Mouse (Mus musculus) gastrocnemius, postnatal 10 days (tissue): ENCODE results near the gene Wdr38. TPM values are rescaled to one million over a fixed set of nuclear protein-coding genes. Genes with fewer than 3 reads are reported as not detected.
"Not testable (repeated sequence)": the region's sequence is repeated elsewhere in the genome, so short reads cannot be mapped to it uniquely, and the experiment has no call there.

Source experiments
- DNase-seq: peaks from one replicate; pipeline ENCODE4 v3.0.0; 2021; ENCODE audit warnings: mixed read lengths
- total RNA-seq, 2 experiments: library from RNA; stranded (reverse); gene quantifications; 2 replicates each; pipeline ENCODE4 v1.2.3; 2021

The Wdr38 gene
- total RNA-seq, 2 experiments from 2014 or later: 0.09 to 0.18 TPM

DNA sequence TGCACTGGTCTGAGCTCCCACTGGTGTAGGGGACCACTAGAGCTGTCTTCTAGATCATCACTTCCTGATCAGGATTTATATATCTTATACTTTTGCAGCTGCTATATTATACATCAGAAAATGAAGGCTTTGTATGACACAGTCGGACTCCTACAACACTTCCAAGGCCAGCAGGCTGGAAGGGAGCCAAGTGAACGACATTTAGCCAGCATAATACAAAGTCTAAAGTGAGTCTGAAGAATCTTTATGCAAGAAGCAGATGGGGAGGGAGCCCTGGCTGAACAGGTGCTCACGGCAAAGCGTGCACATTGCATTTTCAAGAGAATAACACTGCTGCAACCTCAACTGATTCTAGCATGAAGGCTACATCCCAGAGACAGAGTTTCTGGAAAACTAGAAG, 4.8 kb upstream of the Wdr38 start:
- DNase-seq: no peak

- no peak for DNase-seq
These were observed 2.1 kb downstream of the Wdr38 start for GRCm38 (mm10) chr2:38999381-38999780.

- DNase-seq: no peak
These were observed 2.8 kb downstream of the Wdr38 start for GRCm38 (mm10) chr2:38999910-39000586.

DNA sequence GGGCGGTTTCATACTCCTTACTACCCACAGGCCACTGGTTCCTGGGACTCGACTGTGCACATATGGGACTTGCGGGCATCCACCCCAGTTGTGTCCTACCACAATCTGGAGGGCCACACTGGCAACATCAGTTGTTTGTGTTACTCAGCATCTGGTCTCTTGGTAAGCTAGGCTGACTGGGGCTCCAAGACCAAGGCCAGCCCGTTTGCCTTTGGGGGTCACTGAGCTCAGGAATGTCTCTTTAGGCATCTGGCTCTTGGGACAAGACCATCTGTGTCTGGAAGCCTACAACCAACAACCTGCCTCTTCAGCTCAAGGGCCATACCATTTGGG, 3.3 kb downstream of the Wdr38 start:
- DNase-seq: no peak

- DNase-seq: no peak
These were observed 4.6 kb downstream of the Wdr38 start for GRCm38 (mm10) chr2:39001866-39002265.

DNA sequence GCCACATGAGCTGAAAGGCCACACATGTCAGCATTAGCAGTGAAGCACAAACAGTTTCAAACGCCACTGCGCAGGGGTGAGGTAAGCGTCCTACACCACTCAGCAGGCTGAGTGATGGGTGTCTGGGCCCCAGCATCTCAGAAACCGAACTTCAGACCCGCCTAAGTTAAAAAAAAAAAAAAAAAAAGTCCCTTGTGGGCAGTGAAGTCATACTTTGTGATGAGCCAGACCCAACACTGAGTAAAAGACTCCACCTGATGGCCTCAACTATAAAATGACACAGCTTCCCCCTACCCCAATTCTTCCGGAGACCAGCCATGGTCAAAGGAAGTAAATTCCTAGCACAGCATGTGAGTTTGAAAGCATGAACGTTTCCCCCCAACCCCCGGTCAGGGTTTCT, 5.8 kb downstream of the Wdr38 start:
- no peak for DNase-seq

- no peak for DNase-seq
These were observed 6.2 kb downstream of the Wdr38 start for GRCm38 (mm10) chr2:39003512-39003911.

GRCm38 (mm10) chr2:39004372-39004771, 7.1 kb downstream of the Wdr38 start:
- DNase-seq: peak; percentile 24

DNA sequence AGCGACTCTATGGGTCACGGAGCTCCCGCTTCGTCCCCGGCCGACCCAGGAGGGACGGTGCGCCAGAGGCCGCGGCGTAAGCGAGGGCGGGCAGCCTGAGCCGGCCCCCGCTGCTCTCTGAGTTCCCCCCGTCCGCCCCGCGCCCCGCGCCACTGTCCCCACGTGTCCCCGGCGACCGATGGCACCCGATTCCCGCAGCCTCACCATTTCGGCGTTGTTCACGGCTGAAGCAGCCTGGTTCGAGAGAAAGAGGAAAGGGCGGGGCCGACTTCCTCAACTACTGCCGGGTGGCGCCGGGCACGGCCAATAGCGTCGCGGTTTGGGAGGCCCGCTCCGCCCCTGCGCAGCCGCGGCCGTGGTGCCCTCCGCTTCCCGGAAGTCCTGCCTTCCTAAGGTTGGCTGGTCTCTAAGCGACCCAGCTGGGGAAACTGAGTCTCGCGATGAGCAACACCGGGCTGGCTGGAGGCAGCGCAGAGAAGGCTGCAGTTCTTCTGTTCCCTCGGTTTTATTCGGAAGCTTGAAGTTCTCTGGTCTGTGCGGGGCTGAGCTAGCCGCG, 7.7 kb downstream of the Wdr38 start, which contains the start of gene Arpc5l:
Gene Arpc5l (plus strand): TSS at position 469 of the 556 bp plus-strand sequence.
- peak; percentile 91 for DNase-seq

DNA sequence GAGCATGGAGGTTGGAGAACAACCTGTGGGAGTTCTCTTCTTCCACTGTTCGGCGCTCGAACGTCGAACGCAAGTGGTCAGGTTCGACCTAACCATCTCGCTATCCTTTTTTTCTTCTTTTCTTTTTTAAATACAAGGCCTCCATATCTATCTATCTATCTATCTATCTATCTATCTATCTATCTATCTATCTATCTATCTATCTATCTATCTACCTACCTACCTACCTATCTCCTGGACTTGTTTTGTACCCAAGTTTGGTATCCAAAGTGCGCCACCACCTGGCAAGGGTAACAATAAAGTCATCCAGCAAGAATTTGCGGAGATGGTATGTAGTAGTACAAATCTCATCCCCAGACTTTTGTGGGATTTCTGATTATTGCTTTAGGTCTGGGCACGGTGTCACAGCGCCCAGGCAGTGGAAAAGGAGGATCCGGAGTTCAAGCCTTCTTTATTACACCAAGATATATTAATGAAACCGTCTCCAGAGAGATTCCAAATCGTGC, 8.4 kb downstream of the Wdr38 start, which contains the start of gene Rpl35:
Gene Rpl35 (minus strand): TSS at position 51 of the 506 bp plus-strand sequence.
- DNase-seq: no peak

DNA sequence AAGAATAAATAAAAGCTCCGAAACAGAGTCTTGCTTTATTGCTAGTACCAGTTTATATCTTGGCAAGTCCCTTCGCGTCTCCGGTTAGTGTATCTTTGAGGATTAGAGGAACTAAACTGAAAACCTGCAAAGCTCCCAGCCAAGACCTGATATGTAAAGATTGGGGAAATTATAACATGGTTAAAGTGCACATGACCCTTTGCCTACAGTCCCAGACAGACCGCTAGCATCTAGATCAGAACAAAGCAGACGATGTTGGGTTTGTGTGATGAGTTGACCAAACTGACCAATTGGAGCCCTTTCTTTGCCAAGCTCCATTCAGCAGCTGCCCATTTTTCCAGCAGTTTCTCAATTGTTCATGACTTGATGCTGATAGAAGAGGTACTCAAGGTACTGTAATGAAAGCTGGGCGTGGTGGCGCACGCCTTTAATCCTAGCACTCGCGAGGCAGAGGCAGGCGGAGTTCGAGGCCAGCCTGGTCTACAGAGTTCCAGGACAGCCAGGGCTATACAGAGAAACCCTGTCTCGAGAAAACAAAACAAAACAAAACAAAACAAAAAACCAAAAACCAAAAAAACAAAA, 9.0 kb downstream of the Wdr38 start:
- no peak for DNase-seq

DNA sequence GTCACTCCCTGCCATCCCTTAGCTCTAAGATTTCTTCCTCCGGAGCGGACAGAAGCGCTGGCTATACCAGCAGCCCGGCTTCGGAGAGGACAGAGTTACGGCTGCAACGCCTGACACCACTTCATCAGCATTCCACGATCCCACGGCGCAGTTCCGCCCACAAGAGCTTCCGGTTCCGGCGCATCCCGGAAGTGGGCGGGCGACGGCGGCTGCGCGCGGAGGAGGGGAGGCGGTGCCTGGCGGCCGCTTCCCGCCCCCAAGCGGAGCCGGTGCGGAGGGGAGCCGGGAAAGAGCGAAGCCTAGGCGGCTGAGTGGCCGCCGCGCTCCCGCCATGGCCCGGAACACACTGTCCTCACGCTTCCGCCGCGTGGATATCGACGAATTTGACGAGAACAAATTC, 10.6 kb downstream of the Wdr38 start:
- DNase-seq: peak; percentile 95

DNA sequence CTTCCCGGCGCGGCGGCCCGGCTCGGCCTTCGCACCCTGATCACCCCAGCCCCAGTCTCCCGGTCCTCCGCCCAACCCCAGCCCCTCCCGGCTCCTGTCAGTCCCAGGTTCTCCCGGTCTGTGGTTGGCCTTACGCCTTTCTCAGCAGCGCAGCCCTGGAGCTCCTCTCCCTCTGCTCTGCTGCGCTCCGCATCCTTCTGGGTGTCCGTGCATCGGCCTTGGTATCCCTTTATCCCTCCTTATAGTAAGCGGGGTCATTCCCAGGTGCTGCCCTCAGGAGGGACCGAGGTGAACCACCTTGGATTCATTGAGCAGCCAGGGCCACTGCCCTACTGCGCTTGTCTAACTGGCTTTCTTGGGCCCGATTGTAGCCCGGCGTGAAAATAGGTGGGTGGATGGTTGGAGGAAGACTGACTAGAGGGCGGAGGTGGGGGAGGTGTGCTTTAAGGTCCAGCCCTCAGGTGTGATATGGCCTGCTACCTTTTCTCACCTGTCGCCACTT, 11.1 kb downstream of the Wdr38 start:
- no peak for DNase-seq

DNA sequence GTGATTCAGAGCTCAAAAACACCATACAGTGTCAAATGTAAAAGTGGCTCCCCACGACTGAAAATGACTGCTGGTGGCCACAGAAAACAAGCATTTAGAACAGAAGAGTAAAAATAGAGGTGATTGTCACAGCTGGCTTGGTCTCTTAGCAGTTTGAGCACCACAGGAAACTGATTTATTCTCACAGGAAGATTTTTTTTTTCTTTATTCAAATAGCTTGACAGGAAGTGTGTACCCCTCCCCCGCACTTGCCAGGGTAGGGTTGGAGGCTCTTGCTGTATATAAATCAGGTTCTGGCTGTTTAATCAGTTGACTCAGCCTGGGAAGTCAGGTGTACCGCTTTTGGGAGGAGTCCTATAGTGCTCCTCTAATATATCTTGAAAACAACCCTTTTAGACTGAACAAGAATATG, 11.7 kb downstream of the Wdr38 start:
- no peak for DNase-seq

- DNase-seq: not testable (repeated sequence)
These were observed 12.9 kb downstream of the Wdr38 start for GRCm38 (mm10) chr2:39010144-39010543.

DNA sequence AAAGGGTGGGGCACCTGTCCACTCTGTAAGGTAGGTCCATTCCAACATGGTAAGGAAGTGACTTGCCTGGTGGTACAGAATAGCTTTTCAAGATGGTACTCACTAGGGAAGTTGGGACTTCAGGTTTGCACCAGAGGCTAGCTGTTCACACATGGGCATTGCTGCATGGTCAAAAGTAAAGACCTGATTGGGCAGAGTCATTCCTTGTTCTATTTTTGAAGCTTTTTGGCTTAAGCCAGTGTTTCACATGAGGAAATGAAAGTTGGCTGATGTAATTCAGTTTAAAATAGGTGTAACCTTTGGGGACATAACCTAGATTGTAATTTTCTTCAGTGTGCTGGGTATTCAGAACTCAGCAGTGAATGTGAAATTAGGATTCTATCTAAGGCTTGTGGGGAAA, 14.0 kb downstream of the Wdr38 start:
- no peak for DNase-seq

- no peak for DNase-seq
These were observed 14.7 kb downstream of the Wdr38 start for GRCm38 (mm10) chr2:39011971-39012370.

DNA sequence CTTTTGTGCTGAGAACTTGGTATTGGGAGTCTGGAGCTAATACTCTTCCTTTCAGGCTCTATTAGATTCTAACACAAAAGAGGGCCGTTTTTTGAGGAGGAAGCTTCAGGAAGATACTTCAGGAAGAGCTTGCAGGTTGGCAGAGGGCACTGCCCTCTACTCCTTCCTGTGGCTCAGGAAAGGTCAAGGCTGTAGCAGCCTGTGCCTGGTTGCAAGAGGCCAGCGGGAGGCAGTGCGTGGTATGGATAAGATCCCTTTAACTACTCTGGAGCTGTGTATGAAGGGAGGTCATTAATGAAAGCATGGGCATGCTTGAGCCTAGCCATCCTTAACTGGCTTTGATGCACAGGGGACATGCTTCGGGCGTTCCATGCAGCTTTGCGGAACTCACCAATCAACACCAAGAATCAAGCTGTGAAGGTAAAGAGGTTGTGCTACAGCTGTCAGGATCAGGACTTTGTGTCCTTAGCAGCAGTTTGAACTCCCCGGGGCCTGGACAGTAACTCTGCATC, 15.5 kb downstream of the Wdr38 start:
- DNase-seq: no peak

DNA sequence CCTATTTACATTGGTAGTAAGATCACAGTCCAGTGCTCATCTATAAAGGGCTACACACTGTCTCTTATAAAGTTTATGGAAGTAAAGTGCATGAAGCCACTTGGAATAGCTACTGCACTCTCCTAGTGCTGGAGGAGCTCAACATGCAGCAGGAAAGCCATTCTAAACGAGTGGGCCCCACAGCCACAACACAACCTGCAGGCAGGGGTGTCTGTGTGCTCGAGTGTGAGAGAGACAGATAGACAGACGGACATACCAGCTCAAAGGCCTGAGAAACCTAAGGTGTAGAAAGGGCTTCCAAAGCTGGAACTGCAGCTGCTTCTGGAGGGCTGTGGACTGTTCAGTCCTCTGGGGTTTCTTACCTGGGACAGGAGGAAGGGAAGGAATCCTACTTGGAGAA, 19.3 kb downstream of the Wdr38 start:
- DNase-seq: no peak

DNA sequence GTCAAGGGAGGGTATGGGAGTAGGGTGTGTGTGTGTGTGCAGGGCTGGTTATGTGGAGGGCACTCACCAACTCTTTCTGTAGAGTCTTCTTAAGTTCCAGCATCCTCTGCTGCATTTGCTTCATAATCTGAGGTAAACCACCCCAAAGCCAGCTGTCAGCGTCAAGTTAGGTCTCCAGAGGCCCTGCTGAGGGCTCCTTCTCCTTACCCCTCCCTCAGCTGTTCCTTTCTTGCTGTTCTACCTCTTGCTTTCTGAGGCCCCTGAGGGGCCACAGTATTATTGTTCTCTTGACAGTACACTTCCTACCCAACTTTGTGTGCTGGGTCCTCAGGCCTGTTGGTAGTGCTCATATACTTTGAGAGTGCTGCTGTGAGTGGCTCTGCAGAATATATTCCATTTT, 22.7 kb downstream of the Wdr38 start:
- no peak for DNase-seq

DNA sequence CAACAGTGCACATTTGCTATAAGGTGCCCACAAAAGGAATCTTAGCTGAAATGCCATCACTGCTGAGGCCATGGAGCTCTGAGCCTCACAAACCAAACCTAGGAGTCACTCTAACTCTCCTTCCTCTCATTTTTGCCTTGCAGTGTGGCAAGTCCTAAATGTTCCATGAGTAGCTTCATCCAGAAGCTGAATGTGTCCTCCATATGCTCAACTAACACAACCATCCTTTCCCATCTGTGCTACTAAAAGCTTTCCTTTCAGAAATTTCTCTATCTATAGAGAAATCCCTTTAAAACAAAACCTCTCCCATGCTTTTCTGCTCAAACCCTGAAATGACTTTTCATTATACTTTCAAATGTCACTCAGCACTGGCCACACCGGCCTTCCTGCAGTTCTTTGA, 34.3 kb downstream of the Wdr38 start:
- DNase-seq: no peak

DNA sequence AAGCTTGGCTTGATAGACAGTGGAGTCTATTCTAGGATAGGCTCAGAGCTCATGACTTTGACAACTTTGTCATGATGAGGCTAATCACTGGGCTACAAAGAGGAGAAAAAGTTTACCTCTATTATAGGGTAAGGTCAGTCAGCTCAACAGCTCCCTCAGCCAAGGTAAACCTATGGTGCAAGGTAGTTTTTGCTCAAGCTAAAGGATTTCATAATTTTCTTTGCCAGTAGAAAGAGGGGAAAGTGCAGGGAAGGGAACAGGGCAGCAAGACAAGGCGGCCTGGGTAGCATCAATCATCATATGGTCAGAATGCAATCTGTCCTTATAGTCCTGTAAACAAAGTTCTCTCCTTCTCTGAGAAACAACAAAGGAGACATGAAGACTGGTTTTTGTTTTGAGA, 42.9 kb downstream of the Wdr38 start:
- DNase-seq: no peak

DNA sequence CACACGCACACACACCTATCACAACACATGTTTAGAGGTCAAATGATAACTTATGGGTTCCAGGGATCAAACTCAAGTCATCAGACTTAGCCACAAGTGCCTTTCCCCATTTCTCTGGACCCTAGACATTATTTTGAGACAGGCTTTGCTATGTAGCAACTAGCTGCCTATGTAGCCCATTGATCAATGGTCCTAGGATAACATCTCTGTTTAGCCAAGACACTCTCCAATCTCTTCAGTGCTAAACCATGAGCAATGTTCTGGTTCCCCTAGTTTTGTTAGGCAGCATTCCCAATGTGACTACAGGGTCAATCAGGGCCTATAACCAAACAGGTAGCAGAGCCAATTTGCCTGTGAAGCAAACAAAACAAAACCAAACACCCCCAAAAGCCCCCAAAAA, 51.2 kb downstream of the Wdr38 start:
- no peak for DNase-seq
